Mouse (Mus musculus): ENCODE data around the gene Ccdc92b.

- TF ChIP-seq CEBPB (IDR thresholded peaks at IDR 0.05; ENCODE audit: insufficient read depth, poor library complexity, severe bottlenecking) (no peak), POLR2A (IDR thresholded peaks at IDR 0.05; ENCODE audit: insufficient read length, low read depth) (no peak), USF1 (IDR thresholded peaks at IDR 0.05; ENCODE audit: low read depth) (no peak)
Measured at GRCm38 (mm10) chr11:74623693-74624092, 4.3 kb downstream of the Ccdc92b start.
